Mouse (Mus musculus) E14TG2a.4 (cell line): ENCODE data around the gene Lrrc3c.

Source experiments
- CTCF ChIP-seq: conservative IDR thresholded peaks from 2 replicates; pipeline ENCODE4 v1.5.1; 2014; ENCODE audit warnings: low read length
- NANOG ChIP-seq: IDR thresholded peaks from 2 replicates; pipeline ENCODE4 v1.6.1; 2014; ENCODE audit warnings: borderline replicate concordance, low read length, mixed read lengths
- POU5F1 ChIP-seq: IDR thresholded peaks from 2 replicates; pipeline ENCODE4 v1.6.1; 2014; ENCODE audit warnings: low read length, borderline replicate concordance

- TF ChIP-seq CTCF (no peak), POU5F1 (no peak), NANOG (no peak)
Measured at GRCm38 (mm10) chr11:98644757-98645156, 46.7 kb downstream of the Lrrc3c start.
